Mouse (Mus musculus) CH12.LX (cell line): ENCODE results near the gene Cep41. TPM values are rescaled to one million over a fixed set of nuclear protein-coding genes. Genes with fewer than 3 reads are reported as not detected.
A peak's percentile ranks its signal among the peaks of the same experiment; 100 is the strongest.

Experiments
- DNase-seq: peaks from one replicate; pipeline ENCODE4 v3.0.0-alpha.2; 2013; ENCODE audit errors: extremely low read depth
- H3K27ac ChIP-seq: 2 replicates; pipeline ENCODE4 v1.5.1; 2012; ENCODE audit warnings: low read depth, mild to moderate bottlenecking, control low read depth, moderate library complexity; ENCODE audit not compliant: insufficient read depth
- H3K27me3 ChIP-seq: replicated peaks from 2 replicates; pipeline ENCODE3; 2012; ENCODE audit warnings: inconsistent platforms
- H3K36me3 ChIP-seq, 2 experiments: replicated peaks in 1 of 2; 2 replicates each; pipeline versions ENCODE3 to v1.6.1; 2012; ENCODE audit warnings: inconsistent platforms in 1 of 2, low read length in 1 of 2, mild to moderate bottlenecking in 1 of 2, mixed read lengths in 1 of 2, moderate library complexity in 1 of 2; ENCODE audit not compliant: control insufficient read depth in 1 of 2, insufficient read depth in 1 of 2
- H3K4me1 ChIP-seq, 2 experiments: 2 replicates each; pipeline ENCODE4 v1.6.1; 2012; ENCODE audit warnings: inconsistent platforms in 1 of 2, moderate library complexity in 1 of 2; ENCODE audit not compliant: insufficient read depth in 2 of 2, control insufficient read depth in 1 of 2
- H3K4me2 ChIP-seq: 2 replicates; pipeline ENCODE4 v1.6.1; 2012; ENCODE audit warnings: low read depth, mild to moderate bottlenecking, control low read depth; ENCODE audit not compliant: poor library complexity, insufficient read depth, severe bottlenecking
- H3K4me3 ChIP-seq, 3 experiments: fragments of 150-350 bp in 1 of 3; sonication (generic) in 1 of 3; replicated peaks in 1 of 3; 2 replicates each; pipeline versions ENCODE3 to v1.5.1; 2011 to 2012; ENCODE audit warnings: low read depth in 2 of 3, low read length in 2 of 3, mild to moderate bottlenecking in 2 of 3, moderate library complexity in 2 of 3, control low read depth in 1 of 3, improper control_type of control experiment in 1 of 3, inconsistent platforms in 1 of 3, mixed read lengths in 1 of 3; ENCODE audit not compliant: poor library complexity in 1 of 3
- H3K79me2 ChIP-seq: replicated peaks from 2 replicates; pipeline ENCODE4 v1.6.1; 2012; ENCODE audit warnings: mild to moderate bottlenecking, moderate library complexity; ENCODE audit not compliant: control insufficient read depth, poor library complexity, insufficient read depth, severe bottlenecking; ENCODE audit errors: extremely low read depth
- H3K9ac ChIP-seq: 2 replicates; pipeline ENCODE4 v1.6.1; 2012; ENCODE audit warnings: low read depth, mild to moderate bottlenecking, control low read depth, moderate library complexity; ENCODE audit not compliant: insufficient read depth
- H3K9me3 ChIP-seq: replicated peaks from 2 replicates; pipeline ENCODE3; 2012; ENCODE audit warnings: low read length, inconsistent platforms, mixed read lengths
- BHLHE40 ChIP-seq: IDR thresholded peaks from 2 replicates; pipeline ENCODE4 v1.6.1; 2011; ENCODE audit warnings: mild to moderate bottlenecking, low read depth, low read length, improper control_type of control experiment
- CHD1 ChIP-seq: IDR thresholded peaks from 2 replicates; pipeline ENCODE4 v1.6.1; 2012; ENCODE audit warnings: low read depth, low read length, improper control_type of control experiment, inconsistent platforms
- E2F4 ChIP-seq: IDR thresholded peaks from 2 replicates; pipeline ENCODE4 v1.6.1; 2011; ENCODE audit warnings: low read depth, low read length, improper control_type of control experiment; ENCODE audit not compliant: insufficient replicate concordance
- ELF1 ChIP-seq: IDR thresholded peaks from 2 replicates; pipeline ENCODE4 v1.6.1; 2014; ENCODE audit warnings: low read depth, mild to moderate bottlenecking, inconsistent platforms, low read length, improper control_type of control experiment
- GABPA ChIP-seq: IDR thresholded peaks from 2 replicates; pipeline ENCODE4 v1.6.1; 2012; ENCODE audit warnings: low read depth, low read length, improper control_type of control experiment, inconsistent platforms; ENCODE audit not compliant: insufficient replicate concordance
- HCFC1 ChIP-seq: IDR thresholded peaks from 2 replicates; pipeline ENCODE4 v1.6.1; 2012; ENCODE audit warnings: low read depth, mild to moderate bottlenecking, inconsistent platforms, low read length, improper control_type of control experiment
- JUND ChIP-seq: conservative IDR thresholded peaks from 2 replicates; pipeline ENCODE4 v1.6.1; 2011; ENCODE audit warnings: low read depth, low read length, improper control_type of control experiment
- KAT2A ChIP-seq: IDR thresholded peaks from 2 replicates; pipeline ENCODE4 v1.6.1; 2012; ENCODE audit warnings: low read length, improper control_type of control experiment, inconsistent platforms; ENCODE audit not compliant: insufficient replicate concordance
- MXI1 ChIP-seq: IDR thresholded peaks from 2 replicates; pipeline ENCODE4 v1.6.1; 2011; ENCODE audit warnings: mild to moderate bottlenecking, low read depth, low read length, improper control_type of control experiment
- NELFE ChIP-seq: IDR thresholded peaks from 2 replicates; pipeline ENCODE4 v1.6.1; 2011; ENCODE audit warnings: low read depth, low read length, improper control_type of control experiment
- NRF1 ChIP-seq: IDR thresholded peaks from 2 replicates; pipeline ENCODE4 v1.6.1; 2014; ENCODE audit warnings: low read depth, mild to moderate bottlenecking, inconsistent platforms, low read length, improper control_type of control experiment, moderate library complexity
- POLR2A ChIP-seq: IDR thresholded peaks from 2 replicates; pipeline ENCODE4 v1.6.1; 2011; ENCODE audit warnings: low read depth, mild to moderate bottlenecking, improper control_type of control experiment, low read length
- RAD21 ChIP-seq: IDR thresholded peaks from 2 replicates; pipeline ENCODE4 v1.6.1; 2011; ENCODE audit warnings: low read depth, mild to moderate bottlenecking, low read length, improper control_type of control experiment, moderate library complexity
- SMC3 ChIP-seq: IDR thresholded peaks from 2 replicates; pipeline ENCODE4 v1.6.1; 2011; ENCODE audit warnings: low read depth, low read length, improper control_type of control experiment
- USF1 ChIP-seq: IDR thresholded peaks from 2 replicates; pipeline ENCODE4 v1.6.1; 2014; ENCODE audit warnings: low read depth, mild to moderate bottlenecking, inconsistent platforms, low read length, improper control_type of control experiment
- USF2 ChIP-seq: conservative IDR thresholded peaks from 2 replicates; pipeline ENCODE4 v1.6.1; 2011; ENCODE audit warnings: low read depth, low read length, improper control_type of control experiment
- ZNF384 ChIP-seq: IDR thresholded peaks from 2 replicates; pipeline ENCODE4 v1.6.1; 2012; ENCODE audit warnings: low read depth, low read length, improper control_type of control experiment, inconsistent platforms
- dilution Hi-C: fragments of 300-500 bp; cut with MboI; formaldehyde crosslinking; loops from 2 replicates; pipeline ENCODE4 v1.14.3; 2020; ENCODE audit warnings: low sequenced_read_pairs; ENCODE audit not compliant: extremely low pct_unique_long_range_greater_than_20kb, extremely low pct_ligation_motif_present
- in situ Hi-C: fragments of 300-500 bp; cut with MboI; formaldehyde crosslinking; loops from 3 replicates; pipeline ENCODE4 v1.14.3; 2019; ENCODE audit warnings: low sequenced_read_pairs, low pct_ligation_motif_present, low pct_unique_long_range_greater_than_20kb, mixed read lengths
- polyA plus RNA-seq: library from polyadenylated mRNA; unstranded; fragments of >175 nt; gene quantifications from 2 replicates; pipeline ENCODE4 v1.2.1, GENCODE M21; 2012; ENCODE audit warnings: low read depth; ENCODE audit not compliant: insufficient read length
- total RNA-seq, 2 experiments: library from RNA; depleted of rRNA; stranded (reverse); fragments of 300-350 nt in 1 of 2; fragments of >200 nt in 1 of 2; gene quantifications; 2 replicates each; pipeline ENCODE4 v1.2.3; 2012 to 2014

The Cep41 gene
- total and polyA plus RNA-seq, 3 experiments: 4.2 to 11.4 (median 8.7) TPM

DNA sequence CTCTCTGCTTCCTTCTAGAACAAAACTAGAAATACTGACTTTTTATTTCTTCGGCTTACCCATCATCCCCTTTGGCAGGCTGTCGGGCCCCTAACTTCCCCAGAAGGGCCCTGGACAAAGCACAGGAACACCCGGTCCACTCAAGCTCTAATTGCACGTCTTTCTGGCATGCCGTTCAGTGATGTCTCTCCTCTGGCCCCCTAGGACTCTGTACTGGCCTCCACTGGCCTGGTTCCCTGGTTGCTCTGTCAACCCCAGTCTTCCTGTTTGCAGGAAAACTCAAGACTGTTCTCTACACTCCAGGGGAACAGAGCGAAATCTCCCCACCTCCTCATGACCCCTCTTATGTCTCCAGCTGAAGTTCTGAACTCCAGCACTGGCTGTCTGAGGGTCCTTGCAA lies 74.8 kb downstream of the Cep41 start:
- Histone ChIP-seq H3K9ac (no peak overlapping the region), H3K36me3 (no peaks in the 10 kb centered on the region), H3K4me1 (peaks cover 3% of the 10 kb centered on the region in 2 experiments; a peak in 2 of 4 replicates), H3K79me2 (no peaks in the 10 kb centered on the region), H3K27ac (no peak overlapping the region), H3K4me3 (no peak overlapping the region), H3K27me3 (no peaks in the 10 kb centered on the region), H3K9me3 (no peaks in the 10 kb centered on the region), H3K4me2 (no peak overlapping the region)
- dilution Hi-C loops (no loop called here), in situ Hi-C loops (no loop called here)
- TF ChIP-seq ELF1 (no peak), BHLHE40 (no peak), USF2 (no peak), MXI1 (no peak), GABPA (no peak), KAT2A (no peak), RAD21 (no peak), E2F4 (no peak), USF1 (no peak), SMC3 (no peak), POLR2A (no peak), HCFC1 (no peak), NELFE (no peak), JUND (no peak), CHD1 (no peak), ZNF384 (no peak), NRF1 (no peak)
- DNase-seq: no peak

DNA sequence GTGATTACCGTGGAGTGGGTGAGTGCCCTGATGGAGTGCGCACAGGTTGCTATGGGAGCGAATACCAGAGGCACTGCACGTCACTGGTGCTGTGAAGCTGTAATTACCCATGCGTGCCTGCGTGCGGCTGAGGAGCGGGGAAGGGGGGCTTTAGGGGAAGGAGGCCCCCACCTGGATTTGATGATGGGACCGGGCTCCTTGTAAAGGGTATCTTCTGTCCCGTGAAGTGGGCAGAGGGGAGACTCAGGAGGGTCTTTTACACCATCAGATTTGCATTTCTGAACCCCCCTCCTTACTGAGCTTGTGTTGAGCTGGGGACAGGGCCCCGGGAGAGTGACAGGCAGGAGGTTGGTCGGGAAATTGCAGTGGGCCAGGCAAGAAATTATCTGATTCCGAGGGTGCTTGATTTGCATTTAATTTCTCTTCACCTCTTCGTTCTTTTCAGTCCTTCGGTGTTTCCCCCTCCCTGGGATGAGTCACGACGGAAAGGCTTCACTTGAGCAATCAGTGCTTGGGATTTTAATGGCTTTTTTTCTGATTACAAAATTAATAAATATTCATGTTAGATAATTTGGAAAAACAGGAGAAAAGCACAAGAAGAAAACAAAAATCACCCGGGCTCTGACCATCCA lies 75.5 kb downstream of the Cep41 start:
- H3K4me2 ChIP-seq: peak overlapping the region; percentile 47

More for the DNA sequence above, 75.5 kb downstream of the Cep41 start:
- no peaks in the 10 kb centered on the region for H3K9me3 ChIP-seq
- no peak for TF ChIP-seq POLR2A
- no peak for TF ChIP-seq USF2
- H3K9ac ChIP-seq: no peak overlapping the region
- H3K79me2 ChIP-seq: no peaks in the 10 kb centered on the region
- DNase-seq: no peak
- H3K27me3 ChIP-seq: no peaks in the 10 kb centered on the region
- in situ Hi-C loops: no loop called here
- H3K27ac ChIP-seq: no peak overlapping the region
- no peak overlapping the region for H3K4me3 ChIP-seq
- peaks cover 3% of the 10 kb centered on the region in 2 experiments; a peak in 2 of 4 replicates for H3K4me1 ChIP-seq
- dilution Hi-C loops: no loop called here
- no peaks in the 10 kb centered on the region for H3K36me3 ChIP-seq
